Mouse (Mus musculus) heart, postnatal 0 days (tissue): ENCODE measurements around the gene Lhfpl2. TPM values are rescaled to one million over a fixed set of nuclear protein-coding genes. Genes with fewer than 3 reads are reported as not detected.

Experiments used
- ATAC-seq: fragments of 200-750 bp; cut with Nextera tagmentation; 2 replicates; pipeline ENCODE4 v1.8.0; 2017; ENCODE audit warnings: low read depth, moderate number of reproducible peaks, moderate library complexity; ENCODE audit not compliant: insufficient read depth
- DNase-seq: peaks from one replicate; pipeline ENCODE4 v3.0.0-alpha.2; 2016; ENCODE audit warnings: low spot score
- H3K27ac ChIP-seq: fragments of 300-500 bp; sonication (generic); 2 replicates; pipeline ENCODE4 v1.5.1; 2014; ENCODE audit warnings: low read depth, mild to moderate bottlenecking
- H3K27me3 ChIP-seq: fragments of 300-500 bp; sonication (generic); 2 replicates; pipeline ENCODE4 v1.6.1; 2014; ENCODE audit warnings: low read length, mixed read lengths; ENCODE audit not compliant: control insufficient read depth, insufficient read depth
- H3K36me3 ChIP-seq: fragments of 300-500 bp; sonication (generic); replicated peaks from 2 replicates; pipeline ENCODE4 v1.6.1; 2014; ENCODE audit warnings: low read length, mixed read lengths; ENCODE audit not compliant: control insufficient read depth, insufficient read depth
- H3K4me1 ChIP-seq: fragments of 300-500 bp; sonication (generic); 2 replicates; pipeline ENCODE4 v1.6.1; 2014; ENCODE audit warnings: antibody characterized with exemption; ENCODE audit not compliant: control insufficient read depth, insufficient read depth
- H3K4me2 ChIP-seq: fragments of 300-500 bp; sonication (generic); 2 replicates; pipeline ENCODE4 v1.6.1; 2014; ENCODE audit warnings: low read depth, mild to moderate bottlenecking, low read length, moderate library complexity
- H3K4me3 ChIP-seq: fragments of 300-500 bp; sonication (generic); 2 replicates; pipeline ENCODE4 v1.5.1; 2014; ENCODE audit warnings: low read depth, low read length
- H3K9ac ChIP-seq: fragments of 300-500 bp; sonication (generic); replicated peaks from 2 replicates; pipeline ENCODE4 v1.6.1; 2014; ENCODE audit warnings: low read depth, low read length, mixed read lengths
- H3K9me3 ChIP-seq: fragments of 300-500 bp; sonication (generic); replicated peaks from 2 replicates; pipeline ENCODE4 v1.6.1; 2016; ENCODE audit warnings: low read length; ENCODE audit not compliant: control insufficient read depth
- CTCF ChIP-seq: IDR thresholded peaks from 2 replicates; pipeline ENCODE4 v1.5.1; 2016; ENCODE audit warnings: antibody characterized with exemption, control low read depth, low read depth
- EP300 ChIP-seq: IDR thresholded peaks from 2 replicates; pipeline ENCODE4 v1.6.1; 2016; ENCODE audit warnings: antibody characterized with exemption, low read depth
- WGBS: fragments of 180-500 bp; shearing (Covaris S2); extraction: QIAGEN DNeasy Blood & Tissue Kit; methylation state at CpG from one replicate; pipeline ENCODE4 v1.1.7; 2014; 5-methylcytosine and 5-hydroxymethylcytosine counted together
- polyA plus RNA-seq: library from polyadenylated mRNA; unstranded; fragments of >200 nt; fragmentation: Nextera tagmentation; extraction: Ambion mirVana; gene quantifications from 2 replicates; pipeline ENCODE4 v1.2.1, GENCODE M21; 2015
- total RNA-seq: library from RNA; depleted of rRNA; stranded (reverse); fragments of >200 nt; gene quantifications from 2 replicates; pipeline ENCODE4 v1.2.3, GENCODE M21; 2014; ENCODE audit warnings: low replicate concordance

The Lhfpl2 gene
- total and polyA plus RNA-seq, 2 experiments from 2014 or later: 10.8 to 22.5 TPM

DNA sequence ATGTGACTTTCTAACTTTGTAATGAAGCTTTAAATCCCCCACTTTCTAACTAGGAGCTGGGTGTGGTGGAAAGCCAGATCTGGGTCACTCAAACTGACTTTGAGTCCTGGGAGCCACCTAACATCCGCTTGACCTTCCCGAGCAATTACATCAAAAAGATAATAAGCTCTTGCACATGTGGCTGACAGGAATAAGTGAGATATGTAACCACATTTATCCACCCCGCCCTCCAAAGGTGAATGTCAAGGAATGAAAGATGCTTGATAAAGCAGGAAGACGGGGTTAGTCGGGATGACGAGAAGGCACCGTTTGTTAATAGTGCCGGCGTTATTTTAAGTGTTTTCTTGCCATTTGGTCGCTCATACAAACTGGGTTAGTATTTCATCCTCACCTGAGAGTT is 41.5 kb downstream of the Lhfpl2 start:
- no peak for TF ChIP-seq EP300
- TF ChIP-seq CTCF: no peak
- Histone ChIP-seq H3K27me3 (no peaks in the 10 kb centered on the region), H3K36me3 (no peaks in the 10 kb centered on the region), H3K9me3 (no peaks in the 10 kb centered on the region), H3K4me3 (no peak overlapping the region), H3K4me2 (no peak overlapping the region), H3K9ac (no peak overlapping the region), H3K4me1 (peaks cover 28% of the 10 kb centered on the region), H3K27ac (no peak overlapping the region)
- DNase-seq (no peak), ATAC-seq (no peak)
- 85% methylated on average over 10 of the region's 10 CpGs for WGBS

GRCm38 (mm10) chr13:94100361-94100760 is 42.8 kb downstream of the Lhfpl2 start:
- no peak overlapping the region for H3K4me2 ChIP-seq
- no peaks in the 10 kb centered on the region for H3K9me3 ChIP-seq
- DNase-seq: no peak
- H3K36me3 ChIP-seq: no peaks in the 10 kb centered on the region
- WGBS: 77% methylated on average over 3 of the region's 3 CpGs
- no peak for TF ChIP-seq EP300
- no peak for TF ChIP-seq CTCF
- H3K4me3 ChIP-seq: no peak overlapping the region
- H3K27ac ChIP-seq: no peak overlapping the region
- H3K27me3 ChIP-seq: no peaks in the 10 kb centered on the region
- no peak for ATAC-seq
- no peak overlapping the region for H3K9ac ChIP-seq
- peaks cover 35% of the 10 kb centered on the region for H3K4me1 ChIP-seq

DNA sequence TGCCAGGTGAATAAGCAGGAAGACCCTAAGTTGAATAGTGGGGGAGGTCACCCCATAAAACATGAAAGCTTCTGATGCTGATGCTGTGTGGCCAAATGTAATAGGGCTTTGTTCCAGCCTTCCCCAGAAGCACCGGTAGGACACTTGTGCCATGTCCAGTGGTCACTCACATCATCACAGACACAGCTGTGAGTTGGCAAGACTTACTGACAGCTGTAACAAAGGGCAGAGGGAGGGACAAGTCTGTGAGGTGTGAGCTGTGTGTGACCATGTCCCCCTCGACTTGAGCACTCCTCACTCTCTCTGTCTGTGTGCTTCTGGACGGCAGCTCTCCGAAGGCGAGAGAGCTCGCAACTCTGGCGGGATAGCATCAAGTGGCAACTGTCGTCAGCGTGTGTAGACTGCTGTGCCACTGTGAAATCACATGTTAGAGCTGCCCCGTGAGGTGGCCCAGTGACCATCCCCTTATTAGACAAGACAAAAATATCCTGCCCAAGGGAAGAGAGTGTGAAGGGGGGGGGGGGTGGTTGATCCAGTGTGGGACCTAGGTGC is 43.5 kb downstream of the Lhfpl2 start:
- H3K4me3 ChIP-seq: no peak overlapping the region
- TF ChIP-seq CTCF: no peak
- TF ChIP-seq EP300: no peak
- peaks cover 35% of the 10 kb centered on the region for H3K4me1 ChIP-seq
- H3K27me3 ChIP-seq: no peaks in the 10 kb centered on the region
- no peak overlapping the region for H3K27ac ChIP-seq
- H3K9ac ChIP-seq: no peak overlapping the region
- H3K4me2 ChIP-seq: no peak overlapping the region
- H3K9me3 ChIP-seq: no peaks in the 10 kb centered on the region
- ATAC-seq (no peak), DNase-seq (no peak)
- no peaks in the 10 kb centered on the region for H3K36me3 ChIP-seq
- 37% methylated on average over 10 of the region's 10 CpGs for WGBS

DNA sequence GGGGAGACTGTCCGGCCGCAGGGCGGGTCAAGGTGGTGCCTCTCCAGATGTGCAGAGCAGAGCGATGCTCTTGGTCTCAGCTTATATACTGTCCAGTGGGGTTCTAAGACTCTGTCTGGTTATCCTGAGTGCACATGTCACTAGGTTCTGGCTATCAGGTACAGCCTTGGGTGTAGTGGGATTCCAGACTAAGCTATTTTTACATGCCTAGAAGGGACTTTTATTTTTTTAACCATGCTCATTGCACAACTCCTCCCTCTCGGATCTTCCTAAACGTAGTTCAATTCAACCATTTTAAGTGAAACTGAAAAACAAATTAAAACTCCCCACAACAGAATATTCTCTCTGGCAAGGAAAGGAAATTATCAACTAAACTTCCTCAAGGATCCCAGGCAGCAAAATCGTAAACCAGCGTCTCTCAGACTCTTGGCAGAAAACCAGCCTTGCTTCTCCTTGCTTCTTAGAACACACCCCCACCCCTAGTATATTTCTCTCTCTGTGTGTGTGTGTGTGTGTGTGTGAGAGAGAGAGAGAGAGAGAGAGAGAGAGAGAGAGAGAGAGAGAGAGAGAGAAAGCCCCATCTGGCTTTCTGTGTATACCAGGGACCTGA is 47.4 kb downstream of the Lhfpl2 start:
- no peaks in the 10 kb centered on the region for H3K9me3 ChIP-seq
- H3K27me3 ChIP-seq: no peaks in the 10 kb centered on the region
- DNase-seq (peak; percentile 67), ATAC-seq (peak; percentile 65)
- 0 out of 2 replicates have a peak overlapping the region, but pooled peaks have one; percentile 1 for H3K4me2 ChIP-seq
- 47% methylated on average over 8 of the region's 8 CpGs for WGBS
- TF ChIP-seq CTCF: no peak
- no peak for TF ChIP-seq EP300
- H3K36me3 ChIP-seq: no peaks in the 10 kb centered on the region
- H3K27ac ChIP-seq: peak overlapping the region; percentile 35
- H3K4me1 ChIP-seq: peaks cover 20% of the 10 kb centered on the region
- no peak overlapping the region for H3K4me3 ChIP-seq
- no peak overlapping the region for H3K9ac ChIP-seq

GRCm38 (mm10) chr13:94106431-94106830 is 48.8 kb downstream of the Lhfpl2 start:
- TF ChIP-seq CTCF (no peak), EP300 (no peak)
- WGBS: 86% methylated on average over 8 of the region's 8 CpGs
- ATAC-seq (no peak), DNase-seq (no peak)
- peaks cover 15% of the 10 kb centered on the region for H3K4me1 ChIP-seq
- H3K9me3 ChIP-seq: no peaks in the 10 kb centered on the region
- H3K9ac ChIP-seq: no peak overlapping the region
- no peak overlapping the region for H3K4me3 ChIP-seq
- peaks cover 2% of the 10 kb centered on the region; the same call in 1 of the 2 replicates for H3K36me3 ChIP-seq
- no peak overlapping the region for H3K4me2 ChIP-seq
- no peak overlapping the region for H3K27ac ChIP-seq
- no peaks in the 10 kb centered on the region for H3K27me3 ChIP-seq

GRCm38 (mm10) chr13:94106983-94107382 is 49.4 kb downstream of the Lhfpl2 start:
- 94% methylated on average over 7 of the region's 7 CpGs for WGBS
- no peak for TF ChIP-seq EP300
- no peak for TF ChIP-seq CTCF
- H3K9me3 ChIP-seq: no peaks in the 10 kb centered on the region
- H3K27ac ChIP-seq: no peak overlapping the region
- no peak overlapping the region for H3K9ac ChIP-seq
- H3K4me2 ChIP-seq: no peak overlapping the region
- DNase-seq (no peak), ATAC-seq (no peak)
- H3K27me3 ChIP-seq: no peaks in the 10 kb centered on the region
- H3K4me3 ChIP-seq: no peak overlapping the region
- H3K4me1 ChIP-seq: peaks cover 11% of the 10 kb centered on the region
- peaks cover 4% of the 10 kb centered on the region; the same call in 1 of the 2 replicates for H3K36me3 ChIP-seq
